Mouse (Mus musculus): ENCODE data around the gene Sfr1. TPM values are rescaled to one million over a fixed set of nuclear protein-coding genes. Genes with fewer than 3 reads are reported as not detected.

Gene Sfr1
- 237 and 238 TPM in 2 replicates for polyA plus RNA-seq (2015; fragmentation: Nextera tagmentation; extraction: Ambion mirVana)

- no peaks in the 10 kb centered on the region for H3K27me3 ChIP-seq
- no peaks in the 10 kb centered on the region for H3K9me3 ChIP-seq (replicated peaks)
- H3K4me3 ChIP-seq (replicated peaks) = peak within 1 kb of the TSS; percentile 83
- under 1% methylated on average over 71 of the region's 72 CpGs for whole genome bisulfite sequencing
- peak within 1 kb of the TSS; percentile 78 for H3K9ac ChIP-seq
- peaks cover 34% of the 10 kb centered on the region for H3K36me3 ChIP-seq
- H3K4me2 ChIP-seq = peak within 1 kb of the TSS; percentile 87
- peak; percentile 98 for ATAC-seq (replicated peaks; ENCODE audit: low FRiP score)
- peak within 1 kb of the TSS; percentile 96 for H3K27ac ChIP-seq
- H3K4me1 ChIP-seq = peaks cover 20% of the 10 kb centered on the region
Measured at GRCm38 (mm10) chr19:47731071-47731881, at the start of gene Sfr1. TSS of gene Sfr1 (plus strand) at chr19:47731682.

GRCm38 (mm10) chr19:47689592-47689991 is 41.9 kb upstream of the Sfr1 start:
- no peak for ATAC-seq (replicated peaks; ENCODE audit: low FRiP score)
- no peak overlapping the region for H3K9ac ChIP-seq
- 83% methylated on average over 7 of the region's 7 CpGs for WGBS
- H3K4me1 ChIP-seq = peaks cover 5% of the 10 kb centered on the region; the same call in 1 of the 2 replicates
- no peak overlapping the region for H3K27ac ChIP-seq
- no peak overlapping the region for H3K4me3 ChIP-seq (replicated peaks)
- H3K27me3 ChIP-seq = no peaks in the 10 kb centered on the region
- H3K36me3 ChIP-seq = no peaks in the 10 kb centered on the region
- no peak overlapping the region for H3K4me2 ChIP-seq
- H3K9me3 ChIP-seq (replicated peaks) = no peaks in the 10 kb centered on the region

GRCm38 (mm10) chr19:47691994-47692393 is 39.5 kb upstream of the Sfr1 start, which contains the start of gene Col17a1:
TSS of gene Col17a1 (minus strand) at chr19:47692094.
- no peaks in the 10 kb centered on the region for H3K27me3 ChIP-seq
- no peak within 1 kb of the TSS for H3K4me3 ChIP-seq (replicated peaks)
- H3K36me3 ChIP-seq = no peaks in the 10 kb centered on the region
- WGBS = 72% methylated on average over 6 of the region's 6 CpGs
- no peak within 1 kb of the TSS for H3K9ac ChIP-seq
- H3K4me2 ChIP-seq = no peak within 1 kb of the TSS
- H3K9me3 ChIP-seq (replicated peaks) = no peaks in the 10 kb centered on the region
- no peak for ATAC-seq (replicated peaks; ENCODE audit: low FRiP score)
- H3K4me1 ChIP-seq = peaks cover 5% of the 10 kb centered on the region; the same call in 1 of the 2 replicates
- H3K27ac ChIP-seq = no peak within 1 kb of the TSS

GRCm38 (mm10) chr19:47695725-47696124 is 35.8 kb upstream of the Sfr1 start:
- Histone ChIP-seq H3K9me3 (replicated peaks) (no peaks in the 10 kb centered on the region), H3K4me2 (no peak overlapping the region), H3K4me3 (replicated peaks) (no peak overlapping the region), H3K4me1 (peaks cover 14% of the 10 kb centered on the region), H3K27ac (no peak overlapping the region), H3K36me3 (no peaks in the 10 kb centered on the region), H3K27me3 (no peaks in the 10 kb centered on the region), H3K9ac (no peak overlapping the region)
- WGBS = 90% methylated on average over 6 of the region's 6 CpGs
- no peak for ATAC-seq (replicated peaks; ENCODE audit: low FRiP score)

GRCm38 (mm10) chr19:47696411-47696810 is 35.1 kb upstream of the Sfr1 start:
- Histone ChIP-seq H3K4me2 (no peak overlapping the region), H3K36me3 (no peaks in the 10 kb centered on the region), H3K27me3 (no peaks in the 10 kb centered on the region), H3K27ac (no peak overlapping the region), H3K9ac (no peak overlapping the region), H3K4me3 (replicated peaks) (no peak overlapping the region), H3K4me1 (peaks cover 11% of the 10 kb centered on the region), H3K9me3 (replicated peaks) (no peaks in the 10 kb centered on the region)
- ATAC-seq (replicated peaks; ENCODE audit: low FRiP score) = no peak
- 94% methylated on average over 8 of the region's 8 CpGs for WGBS

- H3K4me1 ChIP-seq = peaks cover 9% of the 10 kb centered on the region; the same call in 1 of the 2 replicates
- ATAC-seq (replicated peaks; ENCODE audit: low FRiP score) = no peak
- no peaks in the 10 kb centered on the region for H3K9me3 ChIP-seq (replicated peaks)
- no peaks in the 10 kb centered on the region for H3K27me3 ChIP-seq
- H3K27ac ChIP-seq = no peak overlapping the region
- H3K4me2 ChIP-seq = no peak overlapping the region
- WGBS = 88% methylated on average over 11 of the region's 11 CpGs
- no peak overlapping the region for H3K4me3 ChIP-seq (replicated peaks)
- no peaks in the 10 kb centered on the region for H3K36me3 ChIP-seq
- H3K9ac ChIP-seq = no peak overlapping the region
Measured at GRCm38 (mm10) chr19:47697067-47697466, 34.4 kb upstream of the Sfr1 start.

GRCm38 (mm10) chr19:47698266-47698665 is 33.2 kb upstream of the Sfr1 start:
- Histone ChIP-seq H3K4me1 (peaks cover 9% of the 10 kb centered on the region; the same call in 1 of the 2 replicates), H3K4me2 (no peak overlapping the region), H3K9ac (no peak overlapping the region), H3K36me3 (no peaks in the 10 kb centered on the region), H3K27ac (no peak overlapping the region), H3K27me3 (no peaks in the 10 kb centered on the region), H3K9me3 (replicated peaks) (no peaks in the 10 kb centered on the region), H3K4me3 (replicated peaks) (no peak overlapping the region)
- ATAC-seq (replicated peaks; ENCODE audit: low FRiP score) = no peak
- 75% methylated on average over 9 of the region's 9 CpGs for WGBS

GRCm38 (mm10) chr19:47699743-47700142 is 31.7 kb upstream of the Sfr1 start:
- H3K4me3 ChIP-seq (replicated peaks) = no peak overlapping the region
- ATAC-seq (replicated peaks; ENCODE audit: low FRiP score) = no peak
- WGBS = 25% methylated on average over 9 of the region's 9 CpGs
- no peaks in the 10 kb centered on the region for H3K36me3 ChIP-seq
- H3K4me2 ChIP-seq = no peak overlapping the region
- H3K9me3 ChIP-seq (replicated peaks) = no peaks in the 10 kb centered on the region
- peaks cover 9% of the 10 kb centered on the region; the same call in 1 of the 2 replicates for H3K4me1 ChIP-seq
- H3K9ac ChIP-seq = no peak overlapping the region
- H3K27ac ChIP-seq = 0 out of 2 replicates have a peak overlapping the region, but pooled peaks have one; percentile 7
- H3K27me3 ChIP-seq = no peaks in the 10 kb centered on the region

- ATAC-seq (replicated peaks; ENCODE audit: low FRiP score) = no peak
- Histone ChIP-seq H3K27me3 (no peaks in the 10 kb centered on the region), H3K4me2 (no peak overlapping the region), H3K36me3 (no peaks in the 10 kb centered on the region), H3K9ac (no peak overlapping the region), H3K9me3 (replicated peaks) (no peaks in the 10 kb centered on the region), H3K4me1 (peaks cover 11% of the 10 kb centered on the region; the same call in 1 of the 2 replicates), H3K27ac (no peak overlapping the region), H3K4me3 (replicated peaks) (no peak overlapping the region)
- 82% methylated on average over 8 of the region's 8 CpGs for WGBS
Measured at GRCm38 (mm10) chr19:47700509-47700908, 31.0 kb upstream of the Sfr1 start.

GRCm38 (mm10) chr19:47705080-47705771 is 26.3 kb upstream of the Sfr1 start:
- ATAC-seq (replicated peaks; ENCODE audit: low FRiP score) = no peak
- WGBS = 69% methylated on average over 13 of the region's 13 CpGs
- Histone ChIP-seq H3K9me3 (replicated peaks) (no peaks in the 10 kb centered on the region), H3K4me1 (0 out of 2 replicates have a peak, but pooled peaks cover 2% of the 10 kb centered on the region), H3K9ac (no peak overlapping the region), H3K4me2 (no peak overlapping the region), H3K27ac (no peak overlapping the region), H3K27me3 (no peaks in the 10 kb centered on the region), H3K4me3 (replicated peaks) (no peak overlapping the region), H3K36me3 (no peaks in the 10 kb centered on the region)

GRCm38 (mm10) chr19:47705772-47706309 is 25.6 kb upstream of the Sfr1 start:
- no peak overlapping the region for H3K4me3 ChIP-seq (replicated peaks)
- no peaks in the 10 kb centered on the region for H3K36me3 ChIP-seq
- H3K9ac ChIP-seq = no peak overlapping the region
- no peaks in the 10 kb centered on the region for H3K9me3 ChIP-seq (replicated peaks)
- no peak for ATAC-seq (replicated peaks; ENCODE audit: low FRiP score)
- H3K4me2 ChIP-seq = no peak overlapping the region
- H3K27ac ChIP-seq = no peak overlapping the region
- H3K4me1 ChIP-seq = 0 out of 2 replicates have a peak, but pooled peaks cover 2% of the 10 kb centered on the region
- 90% methylated on average over 8 of the region's 8 CpGs for WGBS
- no peaks in the 10 kb centered on the region for H3K27me3 ChIP-seq

GRCm38 (mm10) chr19:47710376-47710775 is 21.1 kb upstream of the Sfr1 start:
- WGBS = 81% methylated on average over 4 of the region's 4 CpGs

More at GRCm38 (mm10) chr19:47710376-47710775, 21.1 kb upstream of the Sfr1 start:
- Histone ChIP-seq H3K27me3 (no peaks in the 10 kb centered on the region), H3K4me1 (no peaks in the 10 kb centered on the region), H3K27ac (no peak overlapping the region), H3K36me3 (no peaks in the 10 kb centered on the region), H3K9me3 (replicated peaks) (no peaks in the 10 kb centered on the region), H3K4me2 (no peak overlapping the region), H3K9ac (no peak overlapping the region), H3K4me3 (replicated peaks) (no peak overlapping the region)
- ATAC-seq (replicated peaks; ENCODE audit: low FRiP score) = no peak
